Mouse (Mus musculus) C2C12 (cell line): Measurements from ENCODE around the gene Cryga. TPM values are rescaled to one million over a fixed set of nuclear protein-coding genes. Genes with fewer than 3 reads are reported as not detected.

Source experiments
- H3K27me3 ChIP-seq: one replicate; pipeline ENCODE4 v1.6.1; 2011; ENCODE audit not compliant: control insufficient read depth, insufficient read depth, insufficient read length
- H3K36me3 ChIP-seq: one replicate; pipeline ENCODE4 v1.6.1; 2011; ENCODE audit not compliant: control insufficient read depth, insufficient read depth
- H3K4me3 ChIP-seq: one replicate; pipeline ENCODE4 v1.5.1; 2011; ENCODE audit warnings: mild to moderate bottlenecking, control low read depth; ENCODE audit not compliant: poor library complexity, insufficient read depth, severe bottlenecking
- H3K79me2 ChIP-seq: one replicate; pipeline ENCODE4 v1.6.1; 2011; ENCODE audit not compliant: control insufficient read depth, insufficient read depth
- H3K79me3 ChIP-seq: one replicate; pipeline ENCODE4 v1.6.1; 2011; ENCODE audit warnings: low read depth, control low read depth
- H3ac ChIP-seq: one replicate; pipeline ENCODE3; 2011; ENCODE audit warnings: low read depth; ENCODE audit not compliant: control insufficient read depth, insufficient read length
- CEBPB ChIP-seq: IDR thresholded peaks from one replicate; pipeline ENCODE4 v1.6.1; 2011; ENCODE audit warnings: low read depth, mild to moderate bottlenecking, control low read depth, moderate library complexity
- CTCF ChIP-seq: IDR thresholded peaks from one replicate; pipeline ENCODE4 v1.5.1; 2011; ENCODE audit not compliant: control insufficient read depth, insufficient read depth, insufficient read length
- FOSL1 ChIP-seq: IDR thresholded peaks from one replicate; pipeline ENCODE4 v1.8.0; 2011; ENCODE audit warnings: mild to moderate bottlenecking, low read length; ENCODE audit not compliant: poor library complexity, insufficient read depth, severe bottlenecking
- MAX ChIP-seq: IDR thresholded peaks from one replicate; pipeline ENCODE4 v1.6.1; 2011; ENCODE audit warnings: mild to moderate bottlenecking, control low read depth
- MYOD1 ChIP-seq: IDR thresholded peaks from one replicate; pipeline ENCODE4 v1.6.1; 2011; ENCODE audit warnings: low read depth; ENCODE audit not compliant: control insufficient read depth, insufficient read length
- MYOG ChIP-seq: IDR thresholded peaks from one replicate; pipeline ENCODE4 v1.6.1; 2011; ENCODE audit not compliant: control insufficient read depth, insufficient read length; ENCODE audit errors: extremely low read depth
- USF1 ChIP-seq: IDR thresholded peaks from one replicate; pipeline ENCODE4 v1.6.1; 2011; ENCODE audit warnings: low read depth, mild to moderate bottlenecking, control low read depth, moderate library complexity
- polyA plus RNA-seq: library from polyadenylated mRNA; unstranded; fragments of >200 nt; fragmentation: generic; extraction: Trizol; gene quantifications from one replicate; pipeline ENCODE4 v1.2.1, GENCODE M21; 2012; ENCODE audit warnings: missing spikeins

Cryga gene
- polyA plus RNA-seq, 1 experiment: not detected

GRCm38 (mm10) chr1:65119438-65119837 lies 16.3 kb upstream of the Cryga start, which contains the start of gene Gm28845:
Gm28845 (minus strand) TSS chr1:65119558.
- Histone ChIP-seq H3K4me3 (no peak within 1 kb of the TSS), H3K79me2 (no peaks in the 10 kb centered on the region), H3K36me3 (no peaks in the 10 kb centered on the region), H3K27me3 (no peaks in the 10 kb centered on the region), H3ac (no peak within 1 kb of the TSS), H3K79me3 (no peaks in the 10 kb centered on the region)
- TF ChIP-seq MYOD1: no peak
- TF ChIP-seq USF1: no peak
- TF ChIP-seq CEBPB: no peak

GRCm38 (mm10) chr1:65118150-65118913 lies 15.2 kb upstream of the Cryga start:
- TF ChIP-seq USF1 (no peak), FOSL1 (no peak), CTCF (no peak), CEBPB (no peak), MYOD1 (no peak), MAX (no peak), MYOG (no peak)
- Histone ChIP-seq H3ac (no peak overlapping the region), H3K79me3 (no peaks in the 10 kb centered on the region), H3K79me2 (no peaks in the 10 kb centered on the region), H3K4me3 (no peak overlapping the region), H3K36me3 (no peaks in the 10 kb centered on the region), H3K27me3 (no peaks in the 10 kb centered on the region)

- no peak for TF ChIP-seq FOSL1
- no peak for TF ChIP-seq MYOD1
- TF ChIP-seq USF1: no peak
- no peak for TF ChIP-seq CTCF
- TF ChIP-seq CEBPB: no peak
- no peak for TF ChIP-seq MYOG
- TF ChIP-seq MAX: no peak
- Histone ChIP-seq H3K4me3 (no peak overlapping the region), H3K27me3 (no peaks in the 10 kb centered on the region), H3K36me3 (no peaks in the 10 kb centered on the region), H3K79me2 (no peaks in the 10 kb centered on the region), H3ac (no peak overlapping the region), H3K79me3 (no peaks in the 10 kb centered on the region)
These were observed 10.5 kb upstream of the Cryga start for GRCm38 (mm10) chr1:65113536-65114172.

- Histone ChIP-seq H3K79me2 (no peaks in the 10 kb centered on the region), H3K79me3 (no peaks in the 10 kb centered on the region), H3K27me3 (no peaks in the 10 kb centered on the region), H3ac (peak overlapping the region; percentile 59), H3K4me3 (no peak overlapping the region), H3K36me3 (no peaks in the 10 kb centered on the region)
- TF ChIP-seq USF1 (no peak), FOSL1 (no peak), CEBPB (no peak), CTCF (no peak), MYOD1 (no peak), MYOG (no peak), MAX (no peak)
These were observed 9.6 kb upstream of the Cryga start for GRCm38 (mm10) chr1:65112807-65113196.

- Histone ChIP-seq H3K79me3 (no peaks in the 10 kb centered on the region), H3K4me3 (no peak overlapping the region), H3K27me3 (no peaks in the 10 kb centered on the region), H3K36me3 (no peaks in the 10 kb centered on the region), H3ac (no peak overlapping the region), H3K79me2 (no peaks in the 10 kb centered on the region)
- TF ChIP-seq MYOG: no peak
- peak; percentile 26 for TF ChIP-seq CTCF
These were observed 9.0 kb upstream of the Cryga start for GRCm38 (mm10) chr1:65112031-65112806.
